Mouse (Mus musculus) splenic B cell, adult 2 months (primary cell): ENCODE data around the gene Grid1.

ENCODE experiments used
- DNase-seq: peaks from one replicate; pipeline ENCODE4 v3.0.0-alpha.2; 2011; ENCODE audit warnings: low read depth, low spot score
- H3K27me3 ChIP-seq: 2 replicates; pipeline ENCODE4 v1.6.1; 2012; ENCODE audit warnings: mild to moderate bottlenecking, low read length, moderate library complexity, mixed read lengths; ENCODE audit not compliant: control insufficient read depth, poor library complexity, insufficient read depth, severe bottlenecking
- H3K36me3 ChIP-seq: 2 replicates; pipeline ENCODE4 v1.6.1; 2012; ENCODE audit warnings: mild to moderate bottlenecking, low read length, moderate library complexity, mixed read lengths; ENCODE audit not compliant: control insufficient read depth, poor library complexity, insufficient read depth, severe bottlenecking

Grid1 gene

DNA sequence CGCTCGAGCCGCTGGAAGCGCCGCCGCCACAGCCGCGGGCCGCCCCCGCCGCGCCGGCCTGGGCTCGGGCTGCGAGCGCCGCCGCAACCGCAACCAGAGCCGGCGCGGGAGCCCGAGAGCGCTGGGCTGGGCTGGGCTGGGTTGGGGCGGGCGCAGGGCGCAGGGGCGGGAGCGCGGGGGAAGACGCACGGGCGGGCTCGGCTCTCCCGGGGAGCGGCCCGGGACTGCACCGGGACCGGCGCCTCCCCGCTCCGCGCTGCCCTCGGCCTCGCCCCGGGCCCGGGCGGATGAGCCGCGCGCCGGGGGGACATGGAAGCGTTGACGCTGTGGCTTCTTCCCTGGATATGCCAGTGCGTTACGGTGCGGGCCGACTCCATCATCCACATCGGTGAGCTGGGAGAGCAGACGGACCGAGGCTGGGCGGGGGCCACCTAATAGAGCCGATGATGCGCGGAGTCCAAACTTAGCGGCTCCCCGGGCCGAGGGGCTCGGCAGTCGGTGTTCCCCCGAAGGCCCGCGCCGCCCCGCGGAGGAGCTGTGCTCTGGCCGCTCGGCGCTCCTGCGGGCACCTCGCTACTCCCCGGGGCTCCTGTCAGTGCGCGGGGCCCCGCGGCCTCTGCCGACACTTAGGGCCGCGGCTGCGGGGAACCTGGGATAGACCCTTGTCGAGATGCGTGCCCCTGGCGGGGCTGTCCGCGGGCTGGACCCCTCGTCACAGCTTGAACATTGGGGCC lies at the start of gene Grid1:
TSS of gene Grid1 (plus strand) at position 190 of the 734 bp plus-strand sequence.
- H3K36me3 ChIP-seq = no peaks in the 10 kb centered on the region
- H3K27me3 ChIP-seq = no peaks in the 10 kb centered on the region; the same call in 1 of the 2 replicates
- no peak for DNase-seq

DNA sequence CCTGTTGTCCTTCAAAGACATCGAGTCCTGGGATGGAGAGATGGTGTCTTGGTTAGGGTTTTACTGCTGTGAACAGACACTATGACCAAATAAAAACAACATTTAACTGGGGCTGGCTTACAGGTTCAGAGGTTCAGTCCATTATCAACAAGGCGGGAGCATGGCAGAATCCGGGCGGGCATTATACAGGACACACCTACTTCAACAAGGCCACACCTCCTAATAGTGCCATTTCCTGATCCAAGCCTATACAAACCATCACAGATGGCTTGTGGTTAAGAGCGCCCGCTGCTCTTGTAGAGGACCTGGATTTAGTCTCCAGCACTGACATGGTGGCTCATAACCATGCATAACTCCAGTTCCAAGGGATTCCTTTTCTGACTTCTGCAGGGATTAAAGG lies 49.4 kb upstream of the Grid1 start:
- Histone ChIP-seq H3K36me3 (no peaks in the 10 kb centered on the region), H3K27me3 (no peaks in the 10 kb centered on the region)
- DNase-seq = no peak

DNA sequence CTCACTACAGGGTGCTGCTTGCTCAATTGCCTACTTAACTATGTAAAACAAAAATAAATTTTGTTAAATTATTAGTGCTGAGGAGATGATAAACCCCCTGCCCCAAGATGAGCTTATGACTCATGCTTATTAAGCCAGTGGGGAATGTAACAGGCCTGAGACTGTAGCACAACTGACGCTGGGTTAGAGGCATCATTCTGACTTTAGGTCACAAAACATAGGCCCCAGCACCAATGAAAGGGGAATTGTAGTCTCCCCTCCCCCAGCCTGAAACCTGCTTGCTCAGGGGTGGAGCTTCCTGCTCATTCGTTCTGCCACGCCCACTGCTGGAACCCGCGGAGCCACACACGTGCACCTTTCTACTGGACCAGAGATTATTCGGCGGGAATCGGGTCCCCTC lies 48.3 kb upstream of the Grid1 start:
- no peaks in the 10 kb centered on the region for H3K36me3 ChIP-seq
- no peaks in the 10 kb centered on the region for H3K27me3 ChIP-seq
- DNase-seq = no peak

DNA sequence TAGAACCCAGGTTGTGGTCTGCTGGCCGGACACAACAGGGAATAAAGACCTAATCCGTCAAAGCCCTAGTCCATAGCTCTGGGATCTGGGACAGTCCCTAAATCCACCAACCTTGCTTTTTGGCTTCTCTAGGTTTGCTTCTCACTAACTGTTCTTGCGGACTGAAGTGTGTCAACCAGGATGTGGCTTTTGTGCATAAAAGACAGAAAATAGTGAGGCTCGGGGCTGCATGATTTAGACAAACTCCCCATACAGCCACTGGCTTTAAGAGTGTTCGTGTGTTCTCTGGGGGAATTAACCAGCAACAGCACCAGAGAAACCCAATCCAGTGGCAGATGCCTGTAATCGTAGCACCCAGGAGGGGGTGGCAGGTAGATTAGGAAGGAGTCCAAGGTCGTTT lies 47.8 kb upstream of the Grid1 start:
- no peaks in the 10 kb centered on the region for H3K36me3 ChIP-seq
- no peak for DNase-seq
- H3K27me3 ChIP-seq = no peaks in the 10 kb centered on the region

DNA sequence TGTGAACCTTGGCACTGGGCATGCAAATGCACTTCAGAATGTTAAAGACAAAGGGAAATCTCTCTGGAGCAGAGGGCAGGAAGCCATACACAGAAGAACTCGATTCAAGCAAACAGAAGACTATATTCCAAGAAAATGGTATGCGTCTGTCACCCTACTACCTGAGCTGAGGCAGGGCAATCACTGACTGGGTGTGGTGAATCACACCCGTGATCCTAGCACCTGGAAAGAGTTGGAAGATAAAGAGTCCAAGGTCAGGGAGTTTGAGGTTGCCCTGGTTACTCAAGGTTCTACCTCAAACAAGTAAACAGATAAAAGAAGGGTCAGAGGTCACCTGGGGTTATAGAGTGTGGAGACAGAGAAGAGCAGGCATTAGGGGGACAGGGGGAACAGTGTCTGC lies 46.2 kb upstream of the Grid1 start:
- no peaks in the 10 kb centered on the region for H3K27me3 ChIP-seq
- no peak for DNase-seq
- H3K36me3 ChIP-seq = no peaks in the 10 kb centered on the region

DNA sequence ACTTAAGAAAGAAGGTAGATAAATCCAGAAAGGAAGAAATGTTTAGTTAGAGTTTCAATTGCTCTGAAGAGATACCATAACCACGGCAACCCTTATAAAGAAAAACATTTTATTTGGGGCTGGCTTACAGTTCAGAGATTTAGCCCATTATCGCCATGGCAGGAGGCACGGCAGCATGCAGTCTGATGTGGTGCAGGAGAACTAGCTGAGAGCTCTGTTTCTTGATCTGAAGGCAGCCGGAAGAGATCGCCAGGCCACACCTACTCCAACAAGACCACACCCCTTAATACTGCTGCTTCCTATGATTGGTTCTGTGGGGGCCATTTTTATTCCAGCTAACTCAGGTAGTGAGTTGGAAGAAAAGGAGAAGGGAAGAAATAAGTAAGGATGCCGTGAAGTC lies 45.7 kb upstream of the Grid1 start:
- no peak for DNase-seq
- H3K27me3 ChIP-seq = no peaks in the 10 kb centered on the region
- no peaks in the 10 kb centered on the region for H3K36me3 ChIP-seq

DNA sequence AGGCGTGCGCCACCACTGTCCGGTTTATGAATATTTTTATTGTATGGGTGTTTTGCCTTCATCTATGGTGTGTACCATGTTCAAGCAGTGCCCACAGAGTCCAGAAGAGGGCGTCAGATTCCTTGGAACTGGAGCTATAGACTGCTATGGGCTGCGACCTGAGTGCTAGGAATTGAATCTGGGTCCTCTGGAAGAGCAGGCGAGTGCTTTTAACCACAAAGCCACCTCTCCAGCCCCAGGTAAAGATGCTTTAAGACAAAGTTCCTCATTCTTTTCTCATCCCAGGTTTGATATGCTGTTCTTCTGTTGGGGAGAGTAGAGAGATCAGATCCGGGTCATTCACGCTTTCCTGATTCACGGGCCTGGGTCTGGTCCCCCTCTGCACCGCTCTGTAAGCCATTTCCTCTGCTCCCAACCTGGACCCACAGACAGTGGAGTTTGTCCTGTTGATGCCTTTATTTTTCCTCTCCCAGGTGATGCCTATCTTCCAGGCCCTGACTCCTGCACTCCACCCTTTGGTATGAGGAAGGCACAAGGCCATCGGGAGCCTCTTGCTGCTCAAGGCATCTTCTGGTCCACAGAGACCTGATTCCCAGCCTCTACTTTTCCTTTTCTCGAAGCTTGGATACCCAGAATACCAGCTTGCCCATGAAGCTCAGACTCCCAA lies 43.1 kb upstream of the Grid1 start:
- no peak for DNase-seq
- no peaks in the 10 kb centered on the region for H3K36me3 ChIP-seq
- no peaks in the 10 kb centered on the region for H3K27me3 ChIP-seq

DNA sequence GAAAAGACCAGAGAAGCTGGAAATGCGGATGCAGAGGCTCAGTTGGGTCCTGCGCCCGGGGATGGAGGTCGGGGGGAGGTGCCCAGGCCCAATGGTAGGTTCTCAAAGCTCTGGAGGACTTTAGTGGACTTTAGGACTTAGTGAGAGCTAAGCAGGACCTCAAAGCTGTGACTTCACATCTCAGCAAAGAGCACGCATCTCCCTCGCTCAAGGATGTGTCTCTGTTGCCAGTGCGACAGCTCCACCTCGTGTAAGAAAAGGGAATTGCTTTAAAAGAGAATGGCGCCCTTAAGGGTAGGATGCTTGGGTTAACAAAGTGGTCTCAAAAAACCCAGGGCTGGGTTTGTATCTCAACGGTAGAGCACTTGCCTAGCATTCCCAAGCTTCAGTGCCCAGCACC lies 42.1 kb upstream of the Grid1 start:
- DNase-seq = peak; percentile 75
- H3K36me3 ChIP-seq = no peaks in the 10 kb centered on the region
- H3K27me3 ChIP-seq = no peaks in the 10 kb centered on the region

DNA sequence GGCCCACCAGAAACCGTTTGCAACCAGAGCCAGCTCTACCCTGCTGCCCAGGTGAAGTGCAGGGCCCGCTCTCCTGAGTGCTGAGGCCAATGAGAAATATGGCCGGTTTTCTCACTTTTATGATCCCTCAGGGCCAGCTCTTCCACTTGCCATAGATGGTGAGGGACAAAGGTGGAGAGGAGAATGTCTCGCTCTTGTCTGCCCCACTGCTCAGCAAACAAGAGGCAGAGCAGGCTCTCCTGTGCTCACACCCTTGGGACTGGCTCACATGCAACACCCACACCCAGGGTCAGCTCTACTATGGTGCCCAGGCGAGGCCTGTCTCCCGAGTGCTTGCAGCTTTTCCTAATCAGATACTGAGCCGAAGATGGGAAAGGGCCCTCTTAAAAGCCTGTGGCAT lies 41.1 kb upstream of the Grid1 start:
- Histone ChIP-seq H3K27me3 (no peaks in the 10 kb centered on the region), H3K36me3 (no peaks in the 10 kb centered on the region)
- DNase-seq = no peak

DNA sequence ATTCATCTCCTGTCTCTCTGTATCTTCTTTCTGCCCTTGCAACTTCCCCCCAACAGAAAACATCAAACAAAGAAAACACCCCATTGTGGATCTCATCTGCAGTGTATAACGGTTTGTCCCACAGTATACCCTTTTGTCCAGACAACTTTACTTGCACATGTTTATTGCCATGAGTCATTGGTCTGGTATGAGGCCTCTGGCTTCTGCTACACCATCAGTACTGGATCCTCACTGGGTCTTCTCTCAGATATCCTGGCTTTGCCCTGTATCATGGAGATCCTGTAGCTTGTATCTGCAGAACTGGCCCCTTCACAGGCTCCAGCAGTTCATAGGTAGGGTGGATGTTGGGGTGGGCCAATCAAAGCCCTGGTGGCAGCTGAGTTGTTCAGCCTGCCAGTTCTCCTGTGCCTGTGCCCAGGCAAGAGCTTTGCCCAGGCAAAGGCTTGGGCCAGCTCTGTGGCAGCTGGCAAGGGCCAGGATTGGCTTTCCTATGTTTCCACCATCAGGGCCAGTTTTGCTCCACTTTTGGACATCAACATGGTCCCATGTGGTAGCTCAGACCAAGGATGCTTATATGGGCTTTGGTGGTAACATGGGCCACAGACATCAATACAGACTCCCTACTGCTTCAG lies 26.4 kb upstream of the Grid1 start:
- no peaks in the 10 kb centered on the region for H3K36me3 ChIP-seq
- no peak for DNase-seq

DNA sequence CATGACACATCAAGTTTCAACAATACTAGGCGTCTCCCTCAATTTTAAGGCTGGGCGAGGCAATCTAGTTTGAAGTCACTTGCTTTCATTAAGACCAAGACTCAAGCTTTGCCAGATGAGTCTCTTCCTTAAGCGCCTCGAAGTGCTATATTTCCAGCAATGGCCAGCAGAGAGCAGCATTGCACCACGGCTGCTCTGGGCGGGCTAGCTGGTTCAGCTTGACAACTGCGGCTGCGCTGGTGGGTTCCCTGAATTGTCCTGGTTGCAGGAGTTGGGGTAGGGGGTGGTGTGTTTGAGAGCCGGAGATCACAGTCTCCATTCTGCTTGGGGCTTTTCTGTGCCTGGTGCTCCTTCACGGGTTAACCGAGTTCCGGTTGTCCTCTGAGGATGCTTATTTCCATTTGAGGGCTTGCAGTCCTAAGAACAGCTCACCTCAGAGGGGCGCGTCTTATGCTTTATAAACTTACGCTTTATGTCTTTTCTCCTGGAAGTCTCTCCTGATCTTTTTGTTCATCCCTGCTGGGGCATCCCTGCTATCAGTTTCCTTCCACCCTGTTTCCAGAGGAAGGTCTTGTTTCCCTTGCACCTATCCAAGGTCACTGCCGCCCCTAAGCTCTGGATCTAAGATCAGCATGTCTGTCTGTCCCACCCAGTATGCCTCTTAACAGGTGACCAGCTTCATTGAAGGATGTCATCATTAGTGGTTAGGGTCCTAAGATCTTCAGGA lies 9.0 kb upstream of the Grid1 start:
- no peaks in the 10 kb centered on the region for H3K36me3 ChIP-seq
- peak; percentile 38 for DNase-seq
- H3K27me3 ChIP-seq = no peaks in the 10 kb centered on the region

More for the DNA sequence above, 26.4 kb upstream of the Grid1 start:
- H3K27me3 ChIP-seq = no peaks in the 10 kb centered on the region

DNA sequence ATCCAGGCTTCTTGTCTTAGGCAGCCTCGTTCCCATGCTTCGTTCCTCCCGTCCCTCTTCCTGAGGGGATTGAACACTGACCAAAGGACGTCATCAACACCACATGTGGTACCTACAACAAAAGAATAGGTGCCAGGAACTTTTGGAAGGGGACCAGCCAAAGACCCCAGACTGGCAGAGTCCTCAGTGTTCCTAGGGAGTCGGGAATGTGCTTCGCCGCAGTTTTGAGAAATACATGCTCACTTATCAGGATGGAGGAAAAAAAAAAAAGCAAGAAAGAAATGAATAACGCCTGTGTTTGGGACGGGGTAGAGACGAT lies 8.5 kb upstream of the Grid1 start:
- Histone ChIP-seq H3K36me3 (no peaks in the 10 kb centered on the region), H3K27me3 (no peaks in the 10 kb centered on the region)
- DNase-seq = no peak

DNA sequence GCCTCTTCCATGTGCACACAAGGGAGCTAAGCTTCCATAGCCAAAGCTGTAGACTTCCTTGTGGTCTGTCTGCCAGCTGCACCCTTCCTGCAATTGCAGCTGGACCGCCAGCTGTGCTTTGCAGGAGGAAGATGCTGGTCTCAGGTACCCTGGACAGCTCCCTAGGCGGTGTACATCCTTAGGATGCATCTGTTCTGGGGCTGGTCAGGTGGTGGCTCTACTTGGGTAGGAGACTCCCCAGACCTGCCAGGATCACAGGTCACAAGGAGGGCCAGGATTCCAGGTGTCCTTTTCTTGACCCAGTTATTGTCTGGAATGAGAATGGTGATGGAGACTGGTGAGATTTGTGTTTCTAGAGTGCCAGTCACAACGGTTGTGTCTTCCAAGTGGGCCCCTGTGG lies 3.6 kb upstream of the Grid1 start:
- Histone ChIP-seq H3K36me3 (no peaks in the 10 kb centered on the region), H3K27me3 (no peaks in the 10 kb centered on the region; the same call in 1 of the 2 replicates)
- DNase-seq = no peak

DNA sequence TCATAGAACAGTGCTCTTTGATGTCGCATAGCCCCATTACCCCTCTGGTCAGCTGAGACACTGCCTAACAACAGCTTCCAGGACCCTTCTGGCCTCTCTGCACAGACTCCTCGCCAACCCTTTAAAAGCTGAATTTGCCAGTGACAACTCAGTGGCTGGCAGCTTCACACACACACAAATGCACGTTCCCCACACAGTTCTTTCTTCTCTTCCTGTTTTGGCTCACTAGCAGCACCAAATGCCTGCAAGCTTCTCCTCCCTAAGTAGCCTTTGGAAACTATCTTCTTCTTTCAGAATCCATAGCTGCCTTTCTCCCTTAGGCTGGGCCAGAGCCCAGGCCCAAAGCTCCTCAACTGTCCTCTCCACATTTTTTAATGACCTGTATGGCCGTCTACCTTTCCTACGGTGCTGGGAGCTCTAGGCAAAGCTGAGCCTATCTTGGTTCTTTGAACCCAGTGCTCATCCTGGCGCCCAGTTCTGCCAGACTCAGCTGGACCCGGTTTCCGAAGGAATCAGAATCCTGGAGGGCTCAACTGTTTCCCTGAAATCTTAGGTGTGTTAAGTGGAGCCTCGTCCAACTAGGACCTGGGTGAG lies 1.4 kb upstream of the Grid1 start:
- H3K27me3 ChIP-seq = no peaks in the 10 kb centered on the region; the same call in 1 of the 2 replicates
- no peak for DNase-seq
- no peaks in the 10 kb centered on the region for H3K36me3 ChIP-seq
